ENCODE assay signal across 35 mouse cellular contexts in genomic region chr14:106265290-106265689, GRCm38 (mm10).
"Had no signal": no experiment of that assay in that cellular context is flagged by ENCODE, and none has a peak within 500 bp of the region (broad histone marks: within the 10 kb centered on the region; RNA-seq: fewer than 3 reads in every experiment).

No protein-coding gene starts in this region.

- H3K36me3 ChIP-seq: heart, embryonic 10.5 days; heart, embryonic 12.5 days; heart, embryonic 13.5 days; heart, embryonic 15.5 days; hindbrain, embryonic 10.5 days; hindbrain, embryonic 12.5 days; hindbrain, embryonic 13.5 days; hindbrain, embryonic 15.5 days; intestine, embryonic 15.5 days; kidney, embryonic 15.5 days had no signal

- H3K27ac ChIP-seq: heart, embryonic 10.5 days; heart, embryonic 13.5 days; heart, embryonic 15.5 days; hindbrain, embryonic 10.5 days; hindbrain, embryonic 12.5 days; hindbrain, embryonic 13.5 days; hindbrain, embryonic 14.5 days; hindbrain, embryonic 15.5 days; hindbrain, postnatal 0 days; intestine, embryonic 15.5 days; kidney, embryonic 15.5 days; kidney, postnatal 0 days; layer of hippocampus, adult 2 months had no signal

- DNase-seq: heart, postnatal 10 days; heart, postnatal 14 days; heart, postnatal 36 days; heart, postnatal 4 days; kidney, adult 11 months; kidney, adult 18-20 months; kidney, adult 2 months; kidney, adult 8-10 months; kidney, adult 9 months; kidney, postnatal 10 days; kidney, postnatal 14 days; kidney, postnatal 25 days; kidney, postnatal 36 days; kidney, postnatal 4 days; layer of hippocampus, adult 9-11 months; layer of hippocampus, postnatal 36 days had no signal

- H3K9me3 ChIP-seq: heart, embryonic 10.5 days; heart, embryonic 12.5 days; heart, embryonic 13.5 days; heart, embryonic 15.5 days; hindbrain, embryonic 10.5 days; hindbrain, embryonic 12.5 days; hindbrain, embryonic 13.5 days; hindbrain, embryonic 15.5 days; intestine, embryonic 15.5 days; kidney, embryonic 15.5 days had no signal

- H3K4me1 ChIP-seq: heart, embryonic 10.5 days; heart, embryonic 12.5 days; heart, embryonic 13.5 days; heart, embryonic 15.5 days; hindbrain, embryonic 10.5 days; hindbrain, embryonic 13.5 days; hindbrain, embryonic 15.5 days; intestine, embryonic 15.5 days; kidney, embryonic 15.5 days had no signal

- ATAC-seq: hindbrain, embryonic 16.5 days; hindbrain, postnatal 0 days; inflammation-experienced regulatory T-cells, adult 6 months; intestine, embryonic 15.5 days; intestine, embryonic 16.5 days; intestine, postnatal 0 days had no signal

- H3K4me3 ChIP-seq: heart, embryonic 10.5 days; heart, embryonic 12.5 days; heart, embryonic 13.5 days; heart, embryonic 15.5 days; hindbrain, embryonic 10.5 days; hindbrain, embryonic 12.5 days; hindbrain, embryonic 13.5 days; hindbrain, embryonic 15.5 days; intestine, embryonic 15.5 days; kidney, embryonic 15.5 days; layer of hippocampus, adult 2 months had no signal

- H3K4me2 ChIP-seq: heart, embryonic 11.5 days; heart, embryonic 12.5 days; heart, embryonic 13.5 days; heart, embryonic 15.5 days; hindbrain, embryonic 12.5 days; hindbrain, embryonic 13.5 days; hindbrain, embryonic 14.5 days; hindbrain, embryonic 15.5 days; intestine, embryonic 15.5 days; kidney, embryonic 15.5 days had no signal

- H3K27me3 ChIP-seq: heart, embryonic 12.5 days; heart, embryonic 13.5 days; heart, embryonic 15.5 days; hindbrain, embryonic 12.5 days; hindbrain, embryonic 13.5 days; hindbrain, embryonic 15.5 days; intestine, embryonic 15.5 days; kidney, embryonic 15.5 days had no signal

- H3K9ac ChIP-seq: heart, embryonic 12.5 days; heart, embryonic 13.5 days; heart, embryonic 15.5 days; hindbrain, embryonic 12.5 days; hindbrain, embryonic 13.5 days; hindbrain, embryonic 14.5 days; hindbrain, embryonic 15.5 days; intestine, embryonic 15.5 days; kidney, embryonic 15.5 days had no signal
